Mouse (Mus musculus) G1E (cell line): ENCODE measurements around the gene Mknk2. TPM values are rescaled to one million over a fixed set of nuclear protein-coding genes. Genes with fewer than 3 reads are reported as not detected.
A peak's percentile ranks its signal among the peaks of the same experiment; 100 is the strongest.

Experiments
- ATAC-seq: 2 replicates; pipeline ENCODE4 v1.8.0; 2016; ENCODE audit warnings: mild to moderate bottlenecking; ENCODE audit not compliant: insufficient number of reproducible peaks, poor library complexity, low FRiP score, severe bottlenecking; ENCODE audit errors: extremely low read depth
- DNase-seq: peaks from one replicate; pipeline ENCODE4 v3.0.0; 2012; ENCODE audit warnings: low spot score
- H3K27me3 ChIP-seq: 2 replicates; pipeline ENCODE4 v1.6.1; 2012; ENCODE audit warnings: mild to moderate bottlenecking, low read length, inconsistent platforms; ENCODE audit not compliant: insufficient read depth
- H3K36me3 ChIP-seq: replicated peaks from 2 replicates; pipeline ENCODE3; 2012; ENCODE audit warnings: mild to moderate bottlenecking, inconsistent platforms
- H3K4me1 ChIP-seq: 2 replicates; pipeline ENCODE4 v1.6.1; 2012; ENCODE audit warnings: low read depth, low read length, inconsistent platforms, mixed read lengths; ENCODE audit not compliant: insufficient read depth
- H3K4me3 ChIP-seq: 2 replicates; pipeline ENCODE4 v1.5.1; 2012; ENCODE audit warnings: low read depth, mild to moderate bottlenecking, inconsistent platforms, low read length, moderate library complexity, mixed read lengths
- H3K9me3 ChIP-seq: replicated peaks from 2 replicates; pipeline ENCODE4 v1.6.1; 2012; ENCODE audit warnings: inconsistent platforms
- CTCF ChIP-seq: IDR thresholded peaks from 2 replicates; pipeline ENCODE4 v1.5.1; 2012; ENCODE audit warnings: low read depth, low read length, inconsistent platforms, mixed read lengths
- GATA1 ChIP-seq: IDR thresholded peaks from 2 replicates; pipeline ENCODE4 v1.6.1; 2012; ENCODE audit warnings: borderline replicate concordance, low read length, inconsistent platforms, mixed read lengths
- GATA2 ChIP-seq: IDR thresholded peaks from 2 replicates; pipeline ENCODE4 v1.6.1; 2012; ENCODE audit warnings: low read depth, low read length, inconsistent platforms, borderline replicate concordance
- POLR2AphosphoS5 ChIP-seq: IDR thresholded peaks from 2 replicates; pipeline ENCODE4 v1.6.1; 2012; ENCODE audit warnings: low read depth, low read length, inconsistent platforms; ENCODE audit not compliant: insufficient replicate concordance
- TAL1 ChIP-seq: conservative IDR thresholded peaks from 2 replicates; pipeline ENCODE4 v1.6.1; 2012; ENCODE audit warnings: low read depth, low read length, inconsistent platforms, mixed read lengths
- polyA plus RNA-seq: library from polyadenylated mRNA; stranded (reverse); fragments of >175 nt; gene quantifications from 2 replicates; pipeline ENCODE4 v1.2.3, GENCODE M21; 2012
- total RNA-seq, 2 experiments: library from RNA; stranded (forward) in 1 of 2; stranded (reverse) in 1 of 2; fragments of 200-1000 nt in 1 of 2; fragments of >200 nt in 1 of 2; fragmentation: Nextera tagmentation in 1 of 2; gene quantifications; 2 replicates each; pipeline ENCODE4 v1.2.3; 2014 to 2017

The Mknk2 gene
- total and polyA plus RNA-seq, 3 experiments: 70.4 to 455 (median 140) TPM

- peak overlapping the region; percentile 50; the same call in 1 of the 2 replicates for H3K4me3 ChIP-seq
- no peak for TF ChIP-seq GATA1
- TF ChIP-seq TAL1: no peak
- TF ChIP-seq POLR2AphosphoS5: no peak
- TF ChIP-seq CTCF: no peak
- no peak for TF ChIP-seq GATA2
- no peaks in the 10 kb centered on the region for H3K9me3 ChIP-seq
- no peak for DNase-seq
- no peaks in the 10 kb centered on the region for H3K27me3 ChIP-seq
- peaks cover 98% of the 10 kb centered on the region for H3K4me1 ChIP-seq
- peaks cover 91% of the 10 kb centered on the region for H3K36me3 ChIP-seq
- no peak for ATAC-seq
Measured at GRCm38 (mm10) chr10:80694159-80694938, 16.4 kb upstream of the Mknk2 start.

DNA sequence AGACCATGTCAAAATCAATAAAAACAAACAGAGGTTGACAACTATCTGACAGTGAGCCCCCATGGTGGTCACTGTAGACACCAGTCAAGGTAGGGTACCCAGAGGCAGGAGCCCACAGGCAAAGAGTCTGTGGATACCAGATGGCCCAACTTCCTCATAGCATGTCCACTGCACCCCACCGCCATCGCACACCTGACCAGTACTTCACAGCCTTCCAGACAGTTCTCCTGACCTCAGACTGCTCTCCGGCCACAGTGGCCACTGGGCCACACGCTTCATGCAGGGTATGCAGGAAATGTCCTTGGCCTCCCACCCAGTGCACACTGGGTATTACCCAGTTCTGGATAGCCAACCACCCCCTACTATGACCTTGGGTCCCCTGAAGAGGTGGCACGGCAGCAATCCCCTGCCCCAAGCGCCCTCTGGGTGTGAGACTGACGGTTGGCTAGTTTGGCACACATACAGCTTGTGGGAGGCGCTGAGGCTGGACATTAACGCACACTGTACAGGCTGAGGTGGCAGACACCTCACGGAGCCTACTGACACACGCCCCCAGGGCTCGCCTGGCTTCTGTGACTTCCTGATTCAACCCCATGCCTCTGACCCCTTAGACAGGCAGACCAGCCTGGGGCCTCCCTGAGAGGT lies 15.6 kb upstream of the Mknk2 start:
- no peak for ATAC-seq

DNA sequence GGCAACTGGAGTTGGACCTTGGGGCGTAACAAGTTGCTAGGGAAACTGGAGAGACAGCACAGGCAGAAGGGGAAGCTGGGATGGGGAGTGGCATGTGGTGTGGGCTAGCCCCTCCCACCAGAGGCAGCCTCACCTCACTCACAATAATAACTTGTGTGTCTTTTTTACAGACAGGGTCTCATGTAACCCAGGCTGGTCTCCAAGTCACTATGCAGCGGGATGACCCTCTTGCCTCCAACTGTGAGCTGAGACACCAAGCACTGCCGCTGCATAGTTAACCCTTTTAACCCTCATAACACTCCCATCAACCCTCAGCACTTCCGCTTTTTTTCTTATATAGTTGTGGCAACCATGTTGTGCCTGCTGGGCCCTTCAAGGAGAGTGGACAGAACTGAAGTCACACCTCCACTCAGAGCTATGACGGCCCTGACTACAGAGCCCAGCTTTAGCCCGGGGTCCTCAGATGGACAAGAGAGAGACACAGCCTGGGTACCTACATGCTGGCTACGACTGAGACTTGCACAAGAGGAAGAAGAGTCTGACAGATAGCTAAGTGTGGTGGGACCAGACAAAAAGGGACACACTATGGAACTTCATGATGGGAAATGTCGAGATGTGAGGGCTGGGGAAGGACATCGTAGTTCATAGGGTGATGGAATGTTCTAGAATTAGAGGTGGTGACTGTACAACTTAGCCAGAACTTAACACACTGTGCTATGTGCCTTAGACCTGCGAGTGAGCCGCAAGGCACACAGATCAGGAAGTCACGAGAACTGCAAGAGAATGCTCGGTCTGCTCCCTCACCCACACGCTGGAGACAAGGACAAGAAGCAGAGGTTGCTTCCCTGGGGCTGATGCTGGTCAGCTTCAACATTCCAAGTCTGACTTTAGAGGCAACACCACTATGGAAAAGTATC lies 14.6 kb upstream of the Mknk2 start:
- TF ChIP-seq GATA2 (no peak), GATA1 (no peak), POLR2AphosphoS5 (no peak), TAL1 (no peak), CTCF (no peak)
- H3K4me3 ChIP-seq: peak overlapping the region; percentile 40; the same call in 1 of the 2 replicates
- DNase-seq (no peak), ATAC-seq (peak; percentile 17; the same call in 1 of the 2 replicates)
- no peaks in the 10 kb centered on the region for H3K27me3 ChIP-seq
- H3K36me3 ChIP-seq: peaks cover 94% of the 10 kb centered on the region
- no peaks in the 10 kb centered on the region for H3K9me3 ChIP-seq
- H3K4me1 ChIP-seq: peaks cover 82% of the 10 kb centered on the region

More for the DNA sequence above, 15.6 kb upstream of the Mknk2 start:
- TF ChIP-seq GATA2 (no peak), TAL1 (no peak), POLR2AphosphoS5 (no peak), CTCF (no peak)
- H3K4me3 ChIP-seq: peak overlapping the region; percentile 39; the same call in 1 of the 2 replicates
- peaks cover 92% of the 10 kb centered on the region for H3K36me3 ChIP-seq
- peaks cover 93% of the 10 kb centered on the region for H3K4me1 ChIP-seq
- no peaks in the 10 kb centered on the region for H3K27me3 ChIP-seq
- no peaks in the 10 kb centered on the region for H3K9me3 ChIP-seq
- no peak for DNase-seq

GRCm38 (mm10) chr10:80687850-80688249 lies 9.9 kb upstream of the Mknk2 start:
- no peak for DNase-seq
- H3K4me3 ChIP-seq: no peak overlapping the region
- TF ChIP-seq GATA1 (no peak), CTCF (no peak), POLR2AphosphoS5 (no peak), TAL1 (no peak), GATA2 (no peak)
- H3K36me3 ChIP-seq: peaks cover 97% of the 10 kb centered on the region
- H3K4me1 ChIP-seq: peaks cover 83% of the 10 kb centered on the region
- H3K9me3 ChIP-seq: no peaks in the 10 kb centered on the region
- H3K27me3 ChIP-seq: no peaks in the 10 kb centered on the region
- ATAC-seq: no peak

- no peak for ATAC-seq
- Histone ChIP-seq H3K27me3 (no peaks in the 10 kb centered on the region), H3K4me3 (no peak overlapping the region), H3K36me3 (peaks cover 93% of the 10 kb centered on the region), H3K9me3 (no peaks in the 10 kb centered on the region), H3K4me1 (peaks cover 72% of the 10 kb centered on the region)
- TF ChIP-seq POLR2AphosphoS5 (no peak), GATA2 (no peak), CTCF (no peak), TAL1 (no peak), GATA1 (no peak)
- DNase-seq: no peak
Measured at GRCm38 (mm10) chr10:80686617-80687016, 8.7 kb upstream of the Mknk2 start.

GRCm38 (mm10) chr10:80684984-80685383 lies 7.1 kb upstream of the Mknk2 start:
- H3K4me3 ChIP-seq: peak overlapping the region; percentile 10; the same call in 1 of the 2 replicates

More at GRCm38 (mm10) chr10:80684984-80685383, 7.1 kb upstream of the Mknk2 start:
- H3K27me3 ChIP-seq: no peaks in the 10 kb centered on the region
- no peaks in the 10 kb centered on the region for H3K9me3 ChIP-seq
- TF ChIP-seq GATA2: no peak
- peak; percentile 71 for TF ChIP-seq TAL1
- H3K36me3 ChIP-seq: peaks cover 78% of the 10 kb centered on the region
- DNase-seq: no peak
- ATAC-seq: peak; percentile 52
- peaks cover 63% of the 10 kb centered on the region for H3K4me1 ChIP-seq
